Mouse (Mus musculus) hindbrain, embryonic 14.5 days (tissue): ENCODE results near the gene Tuba3a. TPM values are rescaled to one million over a fixed set of nuclear protein-coding genes. Genes with fewer than 3 reads are reported as not detected.
"Not testable (repeated sequence)": the region's sequence is repeated elsewhere in the genome, so short reads cannot be mapped to it uniquely, and the experiment has no call there.

Experiments
- ATAC-seq: fragments of 200-750 bp; cut with Nextera tagmentation; 2 replicates; pipeline ENCODE4 v1.8.0; 2017; ENCODE audit warnings: moderate number of reproducible peaks, mild to moderate bottlenecking, moderate TSS enrichment, moderate library complexity; ENCODE audit not compliant: low FRiP score
- DNase-seq: peaks from one replicate; pipeline ENCODE4 v3.0.0-alpha.2; 2015; ENCODE audit warnings: low spot score
- H3K27ac ChIP-seq: fragments of 300-500 bp; sonication (generic); 2 replicates; pipeline ENCODE4 v1.5.1; 2014; ENCODE audit warnings: mild to moderate bottlenecking, moderate library complexity
- H3K27me3 ChIP-seq: fragments of 300-500 bp; sonication (generic); 2 replicates; pipeline ENCODE4 v1.6.1; 2014; ENCODE audit warnings: mild to moderate bottlenecking, low read length, mixed read lengths; ENCODE audit not compliant: control insufficient read depth, insufficient read depth
- H3K36me3 ChIP-seq: fragments of 300-500 bp; sonication (generic); replicated peaks from 2 replicates; pipeline ENCODE4 v1.6.1; 2014; ENCODE audit not compliant: control insufficient read depth, insufficient read depth
- H3K4me1 ChIP-seq: fragments of 300-500 bp; sonication (generic); replicated peaks from 2 replicates; pipeline ENCODE4 v1.6.1; 2014; ENCODE audit warnings: antibody characterized with exemption, low read length, mixed read lengths; ENCODE audit not compliant: control insufficient read depth, insufficient read depth
- H3K4me2 ChIP-seq: fragments of 300-500 bp; sonication (generic); replicated peaks from 2 replicates; pipeline ENCODE4 v1.6.1; 2014; ENCODE audit warnings: mild to moderate bottlenecking, moderate library complexity
- H3K4me3 ChIP-seq: fragments of 300-500 bp; sonication (generic); replicated peaks from 2 replicates; pipeline ENCODE4 v1.5.1; 2014; ENCODE audit warnings: mild to moderate bottlenecking, low read length
- H3K9ac ChIP-seq: fragments of 300-500 bp; sonication (generic); 2 replicates; pipeline ENCODE4 v1.6.1; 2014
- H3K9me3 ChIP-seq: fragments of 300-500 bp; sonication (generic); 2 replicates; pipeline ENCODE4 v1.6.1; 2016; ENCODE audit warnings: low read length; ENCODE audit not compliant: control insufficient read depth
- WGBS: fragments of 180-500 bp; shearing (Covaris S2); extraction: QIAGEN DNeasy Blood & Tissue Kit; methylation state at CpG from one replicate; pipeline ENCODE4 v1.1.7; 2014; 5-methylcytosine and 5-hydroxymethylcytosine counted together
- polyA plus RNA-seq: library from polyadenylated mRNA; unstranded; fragments of >200 nt; fragmentation: Nextera tagmentation; extraction: Ambion mirVana; gene quantifications from 2 replicates; pipeline ENCODE4 v1.2.1, GENCODE M21; 2014

Gene Tuba3a
- polyA plus RNA-seq, 1 experiment from 2014 or later, result not detected

GRCm38 (mm10) chr6:125294049-125294448 is 8.2 kb upstream of the Tuba3a start:
- WGBS, result 88% methylated on average over 4 of the region's 4 CpGs
- DNase-seq (no peak), ATAC-seq (no peak)
- Histone ChIP-seq H3K9ac (no peak overlapping the region), H3K27me3 (no peaks in the 10 kb centered on the region), H3K27ac (no peak overlapping the region), H3K4me3 (no peak overlapping the region), H3K4me1 (no peaks in the 10 kb centered on the region), H3K9me3 (no peaks in the 10 kb centered on the region), H3K36me3 (no peaks in the 10 kb centered on the region), H3K4me2 (no peak overlapping the region)

GRCm38 (mm10) chr6:125292256-125292655 is 6.4 kb upstream of the Tuba3a start:
- Histone ChIP-seq H3K9me3 (no peaks in the 10 kb centered on the region), H3K4me2 (no peak overlapping the region), H3K36me3 (no peaks in the 10 kb centered on the region), H3K27me3 (no peaks in the 10 kb centered on the region), H3K4me1 (no peaks in the 10 kb centered on the region), H3K4me3 (no peak overlapping the region), H3K9ac (no peak overlapping the region), H3K27ac (no peak overlapping the region)
- 94% methylated on average over 7 of the region's 7 CpGs for WGBS
- no peak for ATAC-seq
- DNase-seq, result no peak

DNA sequence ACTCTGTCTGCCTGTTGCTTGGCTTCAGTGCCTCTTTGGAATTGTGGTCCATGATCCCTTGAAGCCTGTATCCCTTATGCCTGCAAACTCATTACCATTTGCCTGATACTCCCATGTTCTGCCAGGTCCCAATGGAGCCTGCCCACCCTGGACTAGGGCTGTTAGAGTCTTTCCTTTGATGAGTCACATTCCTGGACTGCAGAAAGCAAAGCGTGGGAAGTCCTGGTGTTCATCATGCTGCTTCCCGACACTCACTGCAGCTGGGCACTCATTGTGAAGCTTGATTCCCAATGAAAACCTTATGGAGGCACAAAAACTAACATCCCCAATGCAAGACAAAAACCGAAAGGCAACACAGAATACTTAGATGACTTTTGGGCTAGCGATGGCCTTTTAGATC is 5.5 kb upstream of the Tuba3a start:
- Histone ChIP-seq H3K27ac (no peak overlapping the region), H3K4me2 (no peak overlapping the region), H3K9ac (no peak overlapping the region), H3K9me3 (no peaks in the 10 kb centered on the region), H3K4me1 (no peaks in the 10 kb centered on the region), H3K36me3 (no peaks in the 10 kb centered on the region), H3K4me3 (no peak overlapping the region), H3K27me3 (no peaks in the 10 kb centered on the region)
- DNase-seq (no peak), ATAC-seq (no peak)
- WGBS, result 80% methylated on average over 4 of the region's 4 CpGs

DNA sequence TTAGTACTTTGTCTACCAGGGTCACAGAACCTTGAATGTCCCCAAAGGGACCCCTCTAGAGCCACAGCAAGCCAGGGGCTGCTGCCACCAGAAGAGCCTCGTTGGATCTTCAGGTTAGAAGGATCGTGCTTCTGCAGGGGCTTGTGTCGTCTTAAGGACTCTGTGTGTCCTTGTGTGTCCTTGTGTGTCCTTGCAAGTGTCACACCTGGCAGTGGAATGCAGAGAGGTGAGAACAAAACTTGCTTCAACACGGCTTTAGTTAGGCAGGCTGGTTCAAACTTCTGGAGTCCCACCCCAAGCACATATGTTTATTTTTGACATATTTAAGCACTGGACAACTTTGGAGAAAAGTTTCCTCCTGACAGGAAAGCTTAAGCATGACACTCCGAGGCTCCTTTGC is 2.9 kb upstream of the Tuba3a start:
- WGBS, result 85% methylated on average over 5 of the region's 5 CpGs
- H3K4me2 ChIP-seq, result no peak overlapping the region
- no peaks in the 10 kb centered on the region for H3K9me3 ChIP-seq
- H3K27me3 ChIP-seq, result no peaks in the 10 kb centered on the region
- ATAC-seq (no peak), DNase-seq (no peak)
- H3K9ac ChIP-seq, result no peak overlapping the region
- H3K27ac ChIP-seq, result no peak overlapping the region
- no peaks in the 10 kb centered on the region for H3K36me3 ChIP-seq
- H3K4me1 ChIP-seq, result no peaks in the 10 kb centered on the region
- no peak overlapping the region for H3K4me3 ChIP-seq

- Histone ChIP-seq H3K36me3 (no peaks in the 10 kb centered on the region), H3K9ac (no peak overlapping the region), H3K27ac (no peak overlapping the region), H3K4me3 (no peak overlapping the region), H3K9me3 (no peaks in the 10 kb centered on the region), H3K4me1 (no peaks in the 10 kb centered on the region), H3K27me3 (no peaks in the 10 kb centered on the region), H3K4me2 (no peak overlapping the region)
- ATAC-seq (no peak), DNase-seq (no peak)
- WGBS, result 88% methylated on average over 4 of the region's 4 CpGs
These were observed 1.1 kb upstream of the Tuba3a start for GRCm38 (mm10) chr6:125286944-125287343.

DNA sequence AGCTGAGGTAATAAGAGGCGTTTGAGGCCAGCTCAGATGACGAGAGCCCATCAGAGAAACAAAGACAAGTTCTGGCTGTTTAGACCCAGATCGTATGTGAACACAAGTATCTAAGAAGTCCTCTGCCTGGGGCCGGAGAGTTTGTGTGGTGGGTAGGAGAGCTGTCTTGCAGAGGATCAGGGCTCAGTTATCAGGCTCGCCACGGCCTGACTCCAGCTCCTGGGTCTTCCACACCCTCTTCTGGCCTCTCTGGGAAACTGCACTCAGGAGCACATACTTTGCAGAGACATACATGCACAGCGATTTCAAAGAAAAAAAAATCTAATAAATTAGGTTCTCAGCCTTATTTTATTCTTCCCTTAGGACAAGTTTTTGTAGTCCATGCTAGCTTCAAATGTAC is 1.1 kb downstream of the Tuba3a start:
- 91% methylated on average over 7 of the region's 7 CpGs for WGBS
- Histone ChIP-seq H3K4me3 (no peak overlapping the region), H3K4me1 (no peaks in the 10 kb centered on the region), H3K4me2 (no peak overlapping the region), H3K36me3 (no peaks in the 10 kb centered on the region), H3K9ac (no peak overlapping the region), H3K27me3 (no peaks in the 10 kb centered on the region), H3K27ac (no peak overlapping the region), H3K9me3 (no peaks in the 10 kb centered on the region)
- no peak for DNase-seq
- ATAC-seq, result no peak

- H3K4me3 ChIP-seq, result no peak overlapping the region
- no peak for DNase-seq
- ATAC-seq, result no peak
These were observed 1.6 kb downstream of the Tuba3a start for GRCm38 (mm10) chr6:125284250-125284649.

DNA sequence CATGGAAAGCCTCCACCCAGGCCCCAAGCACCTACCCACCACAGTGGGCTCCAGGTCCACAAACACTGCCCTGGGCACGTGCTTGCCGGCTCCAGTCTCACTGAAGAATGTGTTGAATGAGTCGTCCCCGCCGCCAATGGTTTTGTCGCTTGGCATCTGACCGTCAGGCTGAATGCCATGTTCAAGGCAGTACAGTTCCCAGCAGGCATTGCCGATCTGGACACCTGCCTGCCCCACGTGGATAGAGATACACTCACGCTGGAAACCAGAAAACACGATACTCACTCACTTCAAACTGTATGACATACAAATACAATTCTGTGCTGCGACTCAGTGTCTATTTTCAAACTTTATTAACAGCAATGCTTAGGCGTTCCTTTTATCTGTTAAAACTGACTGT is 3.1 kb downstream of the Tuba3a start:
- not testable (repeated sequence) for H3K4me3 ChIP-seq, H3K9me3 ChIP-seq, ATAC-seq, DNase-seq, H3K36me3 ChIP-seq, H3K9ac ChIP-seq, H3K27me3 ChIP-seq, H3K4me2 ChIP-seq, H3K27ac ChIP-seq, H3K4me1 ChIP-seq
- WGBS, result 96% methylated on average over 13 of the region's 13 CpGs

More at GRCm38 (mm10) chr6:125284250-125284649, 1.6 kb downstream of the Tuba3a start:
- no peak overlapping the region for H3K4me2 ChIP-seq
- WGBS, result 51% methylated on average over 8 of the region's 8 CpGs
- no peak overlapping the region for H3K27ac ChIP-seq
- H3K9me3 ChIP-seq, result no peaks in the 10 kb centered on the region
- H3K9ac ChIP-seq, result no peak overlapping the region
- no peaks in the 10 kb centered on the region for H3K27me3 ChIP-seq
- H3K36me3 ChIP-seq, result no peaks in the 10 kb centered on the region
- H3K4me1 ChIP-seq, result no peaks in the 10 kb centered on the region

GRCm38 (mm10) chr6:125279729-125280128 is 6.1 kb downstream of the Tuba3a start:
- no peak for ATAC-seq
- 66% methylated on average over 8 of the region's 8 CpGs for WGBS

DNA sequence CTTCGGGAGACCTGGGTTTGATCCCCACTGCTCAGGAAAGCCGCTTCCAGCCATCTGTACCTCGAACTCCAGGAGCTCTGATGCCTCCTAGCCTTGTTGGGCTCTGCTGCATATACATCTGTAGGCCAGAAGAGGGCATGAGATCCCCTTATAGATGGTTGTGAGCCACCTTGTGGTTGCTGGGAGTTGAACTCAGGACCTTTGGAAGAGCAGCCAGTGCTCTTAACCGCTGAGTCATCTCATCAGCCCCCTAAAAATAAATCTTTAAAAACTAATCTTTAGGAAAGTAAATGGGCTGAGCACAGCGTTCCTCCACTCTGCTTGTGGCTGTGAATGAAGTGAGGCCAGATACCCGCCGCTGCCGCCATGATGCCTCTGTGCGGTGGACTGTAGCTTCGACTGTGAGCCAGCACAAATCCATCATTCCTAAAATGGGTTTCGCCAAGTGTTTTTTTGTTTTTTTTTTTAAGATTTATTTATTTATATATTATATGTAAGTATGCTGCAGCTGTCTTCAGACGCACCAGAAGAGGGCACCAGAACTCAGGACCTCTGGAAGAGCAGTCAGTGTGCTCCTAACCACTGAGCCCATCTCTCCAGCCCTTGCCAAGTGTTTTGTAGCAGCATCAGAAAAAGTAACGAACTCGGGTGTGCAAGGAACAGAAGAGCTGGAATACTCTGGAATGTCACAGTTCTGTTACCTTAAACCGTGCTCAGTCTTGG is 10.8 kb downstream of the Tuba3a start:
- Histone ChIP-seq H3K9me3 (no peaks in the 10 kb centered on the region), H3K36me3 (no peaks in the 10 kb centered on the region), H3K4me2 (no peak overlapping the region), H3K9ac (no peak overlapping the region), H3K4me3 (no peak overlapping the region), H3K27me3 (no peaks in the 10 kb centered on the region), H3K27ac (no peak overlapping the region), H3K4me1 (no peaks in the 10 kb centered on the region)
- DNase-seq (peak; percentile 53), ATAC-seq (no peak)
- WGBS, result 63% methylated on average over 15 of the region's 15 CpGs

More at GRCm38 (mm10) chr6:125279729-125280128, 6.1 kb downstream of the Tuba3a start:
- Histone ChIP-seq H3K4me1 (no peaks in the 10 kb centered on the region), H3K27me3 (no peaks in the 10 kb centered on the region), H3K9me3 (no peaks in the 10 kb centered on the region), H3K9ac (no peak overlapping the region), H3K4me3 (no peak overlapping the region), H3K36me3 (no peaks in the 10 kb centered on the region), H3K27ac (no peak overlapping the region), H3K4me2 (no peak overlapping the region)
- DNase-seq, result no peak
